Mouse (Mus musculus): ENCODE data around the gene Fam208a. TPM values are rescaled to one million over a fixed set of nuclear protein-coding genes. Genes with fewer than 3 reads are reported as not detected.

Gene Fam208a
- total and polyA plus RNA-seq, 2 experiments from 2014 or later, result 10.0 to 32.9 TPM

DNA sequence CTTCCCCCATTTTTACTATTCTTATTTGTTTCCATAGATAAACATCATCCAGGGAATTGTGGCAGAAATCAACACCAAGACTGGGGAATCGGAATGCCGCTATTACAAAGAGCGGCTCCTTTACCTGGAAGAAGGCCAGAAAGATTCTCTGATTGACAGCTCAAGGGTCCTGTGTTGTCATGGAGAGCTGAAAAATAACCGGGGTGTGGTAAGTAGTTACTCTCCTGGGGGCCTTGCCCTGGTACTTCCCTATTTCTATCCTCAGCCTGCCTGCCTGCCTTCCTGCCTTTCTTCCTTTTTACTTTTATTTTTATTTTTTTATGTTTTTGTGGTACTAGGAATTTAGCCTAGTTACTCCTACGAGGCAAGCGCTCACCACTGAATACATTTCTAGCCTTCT is 31.1 kb upstream of the Fam208a start:
- Histone ChIP-seq H3K4me1 (ENCODE audit: insufficient read depth, low read length) (no peaks in the 10 kb centered on the region), H3K4me3 (ENCODE audit: low read depth, low read length) (no peak overlapping the region), H3K36me3 (ENCODE audit: insufficient read depth, low read length) (peaks cover 11% of the 10 kb centered on the region; the same call in 1 of the 2 replicates), H3K9ac (replicated peaks; ENCODE audit: low read length, poor library complexity, severe bottlenecking) (no peak overlapping the region), H3K4me2 (ENCODE audit: low read depth, low read length, poor library complexity, severe bottlenecking) (no peak overlapping the region), H3K27me3 (ENCODE audit: insufficient read depth, low read length) (no peaks in the 10 kb centered on the region), H3K9me3 (ENCODE audit: low read length) (no peaks in the 10 kb centered on the region), H3K27ac (ENCODE audit: low read depth, low read length) (no peak overlapping the region)
- TF ChIP-seq CTCF (IDR thresholded peaks at IDR 0.05), result no peak
- 69% methylated on average over 6 of the region's 6 CpGs for WGBS
- no peak for ATAC-seq (ENCODE audit: low FRiP score)
- peak; percentile 23 for DNase-seq (ENCODE audit: low spot score)

DNA sequence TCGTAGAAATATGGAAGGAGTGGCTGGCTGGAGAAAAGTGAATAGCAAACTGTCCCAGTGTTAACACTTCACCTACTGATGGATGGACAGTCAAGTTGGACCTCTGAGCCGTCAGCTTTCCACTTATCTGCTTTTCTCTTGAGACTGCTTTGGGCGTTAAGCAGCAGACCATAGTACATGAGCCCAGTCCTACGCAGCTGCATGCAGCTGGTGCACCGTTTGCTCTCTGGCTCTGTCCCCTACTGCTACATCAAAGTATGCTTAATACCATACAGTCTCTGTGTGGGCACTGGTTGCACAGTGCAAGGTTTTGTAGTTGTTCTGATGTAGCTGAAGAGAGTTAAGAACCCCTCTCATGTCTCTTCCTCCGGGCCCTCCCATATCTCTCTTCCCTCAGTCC is 28.1 kb upstream of the Fam208a start:
- no peak overlapping the region for H3K4me2 ChIP-seq (ENCODE audit: low read depth, low read length, poor library complexity, severe bottlenecking)
- H3K27me3 ChIP-seq (ENCODE audit: insufficient read depth, low read length), result no peaks in the 10 kb centered on the region
- H3K4me3 ChIP-seq (ENCODE audit: low read depth, low read length), result no peak overlapping the region
- no peak for TF ChIP-seq CTCF (IDR thresholded peaks at IDR 0.05)
- no peak overlapping the region for H3K27ac ChIP-seq (ENCODE audit: low read depth, low read length)
- no peak overlapping the region for H3K9ac ChIP-seq (replicated peaks; ENCODE audit: low read length, poor library complexity, severe bottlenecking)
- no peaks in the 10 kb centered on the region for H3K4me1 ChIP-seq (ENCODE audit: insufficient read depth, low read length)
- no peaks in the 10 kb centered on the region for H3K9me3 ChIP-seq (ENCODE audit: low read length)
- ATAC-seq (ENCODE audit: low FRiP score) (no peak), DNase-seq (ENCODE audit: low spot score) (no peak)
- H3K36me3 ChIP-seq (ENCODE audit: insufficient read depth, low read length), result peaks cover 18% of the 10 kb centered on the region; the same call in 1 of the 2 replicates
- 91% methylated on average over 6 of the region's 6 CpGs for WGBS

DNA sequence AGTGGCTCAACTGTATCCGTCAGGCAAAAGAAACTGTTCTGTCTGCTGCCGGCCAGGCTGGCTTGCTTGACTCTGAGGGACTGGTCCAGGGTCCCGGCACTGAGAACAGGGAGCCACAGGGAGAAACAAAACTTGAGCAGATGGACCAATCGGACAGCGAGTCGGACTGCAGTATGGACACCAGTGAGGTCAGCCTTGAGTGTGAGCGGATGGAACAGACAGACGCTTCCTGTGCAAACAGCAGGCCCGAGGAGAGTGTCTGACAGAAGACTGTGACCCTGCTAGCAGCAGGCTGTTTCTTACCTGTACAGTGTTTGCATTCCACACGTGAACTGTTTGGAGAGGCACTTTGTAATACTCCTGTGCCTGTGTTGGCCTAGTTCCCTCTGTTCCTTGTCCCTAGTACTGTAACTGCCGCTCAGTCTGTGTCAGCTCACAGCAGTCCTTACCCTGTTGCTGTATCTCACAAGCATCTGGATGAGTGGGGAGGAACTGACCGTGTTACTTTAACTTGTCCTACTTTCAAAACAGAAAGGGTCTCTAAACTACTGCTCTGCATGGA is 26.8 kb upstream of the Fam208a start:
- WGBS, result 87% methylated on average over 12 of the region's 12 CpGs
- no peak for TF ChIP-seq CTCF (IDR thresholded peaks at IDR 0.05)
- H3K4me2 ChIP-seq (ENCODE audit: low read depth, low read length, poor library complexity, severe bottlenecking), result no peak overlapping the region
- DNase-seq (ENCODE audit: low spot score), result no peak
- H3K4me3 ChIP-seq (ENCODE audit: low read depth, low read length), result no peak overlapping the region
- peaks cover 18% of the 10 kb centered on the region; the same call in 1 of the 2 replicates for H3K36me3 ChIP-seq (ENCODE audit: insufficient read depth, low read length)
- no peak for ATAC-seq (ENCODE audit: low FRiP score)
- H3K27me3 ChIP-seq (ENCODE audit: insufficient read depth, low read length), result no peaks in the 10 kb centered on the region
- H3K9ac ChIP-seq (replicated peaks; ENCODE audit: low read length, poor library complexity, severe bottlenecking), result no peak overlapping the region
- no peaks in the 10 kb centered on the region for H3K9me3 ChIP-seq (ENCODE audit: low read length)
- no peaks in the 10 kb centered on the region for H3K4me1 ChIP-seq (ENCODE audit: insufficient read depth, low read length)
- no peak overlapping the region for H3K27ac ChIP-seq (ENCODE audit: low read depth, low read length)

DNA sequence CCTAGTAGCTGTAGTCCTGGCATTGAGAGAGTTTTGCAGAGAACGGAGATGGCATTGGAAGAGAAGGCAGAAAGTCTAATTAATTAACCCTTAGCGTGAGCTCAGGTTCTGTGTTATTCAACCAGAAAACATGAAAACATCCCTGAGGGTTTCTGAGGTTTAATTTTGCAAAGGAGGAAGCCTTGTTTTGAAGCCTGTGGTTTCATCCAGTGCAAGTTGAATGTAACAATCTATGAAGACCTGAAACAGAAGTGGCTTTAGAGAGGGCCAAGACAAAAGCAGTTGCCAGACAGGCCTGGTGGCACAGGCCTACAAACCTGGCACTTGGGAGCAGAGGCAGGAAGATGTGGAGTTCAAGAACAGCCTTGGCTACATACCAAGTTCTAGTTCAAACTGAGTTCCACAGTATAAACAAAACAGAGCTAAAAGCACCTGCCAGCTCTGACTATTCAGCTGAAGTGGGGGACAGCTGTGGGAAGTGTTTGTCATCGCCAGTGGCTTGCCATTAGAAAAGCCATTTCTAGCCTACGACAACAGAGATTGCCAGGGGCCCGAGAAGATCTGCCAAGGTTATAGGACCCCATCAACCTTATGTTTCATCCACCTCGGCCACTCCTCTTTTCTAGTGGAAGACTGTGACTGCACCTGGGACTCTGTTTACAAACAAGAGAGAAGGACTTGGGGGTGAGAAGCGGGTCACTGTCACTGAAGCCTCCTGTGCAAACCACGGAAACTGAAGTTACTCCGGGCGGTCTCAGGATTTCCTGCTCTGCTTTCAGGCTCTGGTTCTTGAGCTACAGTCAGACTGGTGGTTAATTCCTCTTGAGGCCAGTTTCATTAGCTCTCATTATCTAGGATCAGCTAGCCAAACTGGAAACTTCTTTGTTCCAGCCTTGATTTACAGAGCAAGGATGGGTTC is 26.0 kb upstream of the Fam208a start:
- TF ChIP-seq CTCF (IDR thresholded peaks at IDR 0.05), result no peak
- WGBS, result 80% methylated on average over 10 of the region's 10 CpGs

DNA sequence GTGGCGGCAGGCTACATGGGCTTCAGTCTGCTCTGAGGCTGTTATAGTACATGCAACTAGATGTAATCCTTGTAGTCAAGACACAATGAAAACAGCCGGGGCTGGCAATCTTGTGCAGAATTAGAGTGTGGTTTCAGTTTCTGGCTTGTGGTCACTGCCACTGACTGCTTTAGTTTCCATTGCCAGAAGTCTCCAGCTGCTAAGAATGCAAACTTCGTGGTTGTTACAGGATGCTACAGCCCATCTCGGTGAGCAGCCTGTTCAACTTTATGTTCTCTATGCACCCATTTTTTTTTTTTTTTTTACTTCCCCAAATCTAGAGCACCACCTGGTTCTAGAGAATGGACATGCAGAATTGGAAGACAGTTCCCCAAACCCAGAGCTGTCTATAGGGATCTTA is 23.2 kb upstream of the Fam208a start:
- H3K9ac ChIP-seq (replicated peaks; ENCODE audit: low read length, poor library complexity, severe bottlenecking), result no peak overlapping the region
- no peaks in the 10 kb centered on the region for H3K27me3 ChIP-seq (ENCODE audit: insufficient read depth, low read length)
- DNase-seq (ENCODE audit: low spot score) (no peak), ATAC-seq (ENCODE audit: low FRiP score) (no peak)
- H3K27ac ChIP-seq (ENCODE audit: low read depth, low read length), result no peak overlapping the region
- no peak overlapping the region for H3K4me2 ChIP-seq (ENCODE audit: low read depth, low read length, poor library complexity, severe bottlenecking)
- no peak for TF ChIP-seq CTCF (IDR thresholded peaks at IDR 0.05)
- no peaks in the 10 kb centered on the region for H3K9me3 ChIP-seq (ENCODE audit: low read length)
- WGBS, result 88% methylated on average over 4 of the region's 4 CpGs
- peaks cover 18% of the 10 kb centered on the region; the same call in 1 of the 2 replicates for H3K36me3 ChIP-seq (ENCODE audit: insufficient read depth, low read length)
- no peak overlapping the region for H3K4me3 ChIP-seq (ENCODE audit: low read depth, low read length)
- no peaks in the 10 kb centered on the region for H3K4me1 ChIP-seq (ENCODE audit: insufficient read depth, low read length)

More for the DNA sequence above, 26.0 kb upstream of the Fam208a start:
- Histone ChIP-seq H3K36me3 (ENCODE audit: insufficient read depth, low read length) (peaks cover 18% of the 10 kb centered on the region; the same call in 1 of the 2 replicates), H3K27me3 (ENCODE audit: insufficient read depth, low read length) (no peaks in the 10 kb centered on the region), H3K9me3 (ENCODE audit: low read length) (no peaks in the 10 kb centered on the region), H3K4me1 (ENCODE audit: insufficient read depth, low read length) (no peaks in the 10 kb centered on the region), H3K9ac (replicated peaks; ENCODE audit: low read length, poor library complexity, severe bottlenecking) (no peak overlapping the region), H3K4me2 (ENCODE audit: low read depth, low read length, poor library complexity, severe bottlenecking) (no peak overlapping the region), H3K27ac (ENCODE audit: low read depth, low read length) (no peak overlapping the region), H3K4me3 (ENCODE audit: low read depth, low read length) (no peak overlapping the region)
- DNase-seq (ENCODE audit: low spot score) (no peak), ATAC-seq (ENCODE audit: low FRiP score) (no peak)

DNA sequence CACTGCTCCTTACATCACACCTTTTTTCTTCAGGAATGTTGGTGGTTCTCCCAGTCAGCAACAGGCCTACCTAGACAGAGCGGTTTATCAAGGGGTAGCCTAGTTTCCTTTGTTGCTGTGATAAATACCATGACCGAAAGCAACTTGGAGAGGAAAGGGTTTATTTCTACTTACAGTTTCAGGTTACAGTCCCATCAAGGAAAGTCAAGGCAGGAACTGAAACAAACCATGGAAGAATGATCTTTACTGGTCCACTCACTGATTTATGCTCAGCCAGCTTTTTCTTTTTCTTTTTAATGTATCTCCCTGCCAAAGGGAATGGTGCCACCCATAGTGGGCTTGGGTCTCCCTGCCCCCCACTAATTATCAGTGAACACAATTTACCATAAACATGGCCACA is 22.7 kb upstream of the Fam208a start:
- Histone ChIP-seq H3K4me2 (ENCODE audit: low read depth, low read length, poor library complexity, severe bottlenecking) (no peak overlapping the region), H3K36me3 (ENCODE audit: insufficient read depth, low read length) (peaks cover 18% of the 10 kb centered on the region; the same call in 1 of the 2 replicates), H3K9ac (replicated peaks; ENCODE audit: low read length, poor library complexity, severe bottlenecking) (no peak overlapping the region), H3K4me3 (ENCODE audit: low read depth, low read length) (no peak overlapping the region), H3K27ac (ENCODE audit: low read depth, low read length) (no peak overlapping the region), H3K4me1 (ENCODE audit: insufficient read depth, low read length) (no peaks in the 10 kb centered on the region), H3K9me3 (ENCODE audit: low read length) (no peaks in the 10 kb centered on the region), H3K27me3 (ENCODE audit: insufficient read depth, low read length) (no peaks in the 10 kb centered on the region)
- DNase-seq (ENCODE audit: low spot score) (no peak), ATAC-seq (ENCODE audit: low FRiP score) (no peak)
- 99% methylated on average over 2 of the region's 2 CpGs for WGBS
- TF ChIP-seq CTCF (IDR thresholded peaks at IDR 0.05), result no peak

All from midbrain, postnatal 0 days (tissue).